Mouse (Mus musculus): ENCODE measurements around the gene Spata46.

GRCm38 (mm10) chr1:170343081-170343480, 34.5 kb downstream of the Spata46 start:
- TF ChIP-seq POLR2A (IDR thresholded peaks at IDR 0.05; ENCODE audit: extremely low read depth, insufficient read depth, low read length): no peak
- no peak for TF ChIP-seq CTCF (IDR thresholded peaks at IDR 0.05; ENCODE audit: extremely low read depth, insufficient read depth, low read length)

Measured in cortical plate, adult 2 months (tissue).